Mouse (Mus musculus): ENCODE data around the gene Arhgef10l. TPM values are rescaled to one million over a fixed set of nuclear protein-coding genes. Genes with fewer than 3 reads are reported as not detected.

Arhgef10l gene
- total RNA-seq, 2 experiments from 2014 or later: 50.9 to 66.3 TPM

DNA sequence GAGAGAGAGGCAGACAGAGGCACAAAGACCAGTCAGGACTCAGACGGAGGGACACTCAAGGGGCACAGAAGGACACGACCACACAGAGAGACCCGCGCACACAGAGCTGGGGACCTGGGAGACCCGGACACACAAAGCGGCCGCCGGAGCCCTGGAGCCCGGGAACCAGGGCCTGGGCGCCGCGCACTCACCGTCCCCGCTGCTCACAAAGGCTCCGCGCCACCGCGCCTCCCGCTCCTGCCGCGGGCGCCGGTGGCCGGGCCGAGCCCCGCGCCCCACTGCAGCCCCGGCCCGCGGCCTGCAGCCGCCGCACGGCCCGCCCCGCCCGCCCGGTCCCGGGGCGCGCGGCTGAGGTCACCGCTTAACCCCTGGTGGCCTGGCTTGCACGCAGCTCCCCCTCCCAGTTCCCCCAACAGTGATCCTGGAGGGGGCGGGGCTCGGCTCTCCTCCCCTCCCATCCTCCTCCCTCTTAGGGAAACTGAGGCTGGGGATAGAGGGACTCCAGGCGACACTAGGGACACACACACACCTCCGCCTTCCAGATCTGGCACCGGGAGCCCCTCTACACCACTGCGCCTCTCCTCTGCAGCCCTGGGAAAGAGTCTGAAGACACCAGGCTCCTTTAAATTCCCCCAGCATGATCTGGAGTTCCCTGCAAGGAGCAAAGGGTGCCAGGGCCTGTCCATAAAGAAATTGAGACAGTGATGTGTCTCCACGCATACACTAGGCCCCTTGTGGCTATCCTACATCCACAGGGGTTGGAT, 17.2 kb downstream of the Arhgef10l start:
- H3K4me3 ChIP-seq: peak overlapping the region; percentile 88
- H3K27ac ChIP-seq: peak overlapping the region; percentile 91
- no peak for TF ChIP-seq CTCF (IDR thresholded peaks at IDR 0.05)
- peak; percentile 72 for DNase-seq
- intact Hi-C loops (cut with DNase I): no loop called here

DNA sequence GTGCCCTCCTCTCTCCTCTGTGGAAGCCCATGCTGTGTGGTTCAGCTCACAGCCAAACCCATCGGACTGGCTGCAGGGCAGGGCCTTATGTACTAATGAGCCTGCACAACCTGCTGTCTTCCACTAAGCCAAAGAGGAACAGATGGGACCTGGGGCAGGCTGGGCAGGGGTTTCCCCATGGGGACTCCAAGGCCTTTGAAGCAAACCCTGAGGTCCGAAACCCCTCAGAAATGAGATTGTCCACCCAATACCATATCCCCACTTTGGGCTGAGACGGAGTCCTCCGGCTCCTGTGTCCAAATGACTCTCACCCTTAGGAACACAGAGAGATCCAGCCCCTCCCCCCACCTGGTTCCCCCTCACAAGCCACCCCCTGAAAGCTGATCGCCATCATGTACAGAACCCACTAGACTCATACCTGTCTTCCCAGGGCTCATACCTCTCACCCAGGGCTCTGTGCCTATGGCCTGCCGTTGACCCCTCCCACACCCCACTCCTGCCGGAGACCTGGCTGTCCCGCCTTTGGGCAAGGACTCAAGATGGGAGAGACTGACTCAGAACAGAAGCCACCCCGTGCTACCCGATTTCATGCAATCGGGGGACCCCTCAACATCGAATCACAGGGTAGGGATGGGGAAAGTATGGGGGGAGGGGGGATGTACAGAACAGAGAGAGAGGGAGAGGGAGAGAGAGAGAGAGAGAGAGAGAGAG, 17.9 kb downstream of the Arhgef10l start:
- H3K4me3 ChIP-seq: peak overlapping the region; percentile 88
- H3K27ac ChIP-seq: peak overlapping the region; percentile 91
- intact Hi-C loops (cut with DNase I): no loop called here
- TF ChIP-seq CTCF (IDR thresholded peaks at IDR 0.05): no peak
- DNase-seq: peak; percentile 54

DNA sequence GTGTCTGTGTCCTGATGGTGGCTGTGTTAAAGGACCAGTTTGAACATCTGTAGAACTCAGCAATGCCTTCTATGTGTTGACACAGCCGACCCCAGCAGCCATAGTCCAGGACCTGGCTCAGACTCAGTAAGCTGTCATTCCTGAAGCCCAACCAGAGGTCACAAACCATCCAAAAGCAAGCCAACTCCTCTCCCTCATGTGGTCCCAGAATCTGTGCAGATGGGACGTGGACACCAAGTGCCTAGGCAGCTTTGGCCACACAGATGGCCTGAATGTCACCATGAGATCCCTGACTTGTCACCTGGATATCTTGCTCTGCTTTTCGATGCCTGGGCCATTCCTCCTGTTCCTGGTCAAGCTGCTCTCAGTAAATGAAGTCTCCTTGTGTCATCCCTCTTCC, 20.2 kb downstream of the Arhgef10l start:
- Histone ChIP-seq H3K27ac (no peak overlapping the region), H3K4me3 (no peak overlapping the region)
- intact Hi-C loops (cut with DNase I): no loop called here
- no peak for DNase-seq
- no peak for TF ChIP-seq CTCF (IDR thresholded peaks at IDR 0.05)

DNA sequence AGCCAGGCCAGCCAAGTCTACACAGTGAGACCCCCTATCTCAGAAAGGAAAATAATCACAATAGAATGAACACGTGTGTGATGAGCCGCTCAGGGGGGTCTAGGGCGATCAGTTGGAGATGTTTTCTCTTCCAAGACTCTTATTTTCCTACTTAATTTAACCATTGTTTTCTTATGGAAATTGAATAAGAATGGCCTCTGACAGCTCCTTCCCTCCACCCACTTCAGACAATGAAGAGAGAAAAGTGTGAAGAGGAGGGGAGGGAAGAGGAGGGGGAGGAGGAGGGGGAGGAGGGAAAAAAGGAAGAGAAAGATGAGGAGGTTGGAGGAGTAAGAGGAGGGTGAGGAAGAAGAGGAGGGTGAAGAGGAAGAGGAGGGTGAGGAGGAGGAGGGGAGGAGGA, 21.1 kb downstream of the Arhgef10l start:
- Histone ChIP-seq H3K4me3 (no peak overlapping the region), H3K27ac (no peak overlapping the region)
- no peak for TF ChIP-seq CTCF (IDR thresholded peaks at IDR 0.05)
- DNase-seq: no peak
- intact Hi-C loops (cut with DNase I): no loop called here

DNA sequence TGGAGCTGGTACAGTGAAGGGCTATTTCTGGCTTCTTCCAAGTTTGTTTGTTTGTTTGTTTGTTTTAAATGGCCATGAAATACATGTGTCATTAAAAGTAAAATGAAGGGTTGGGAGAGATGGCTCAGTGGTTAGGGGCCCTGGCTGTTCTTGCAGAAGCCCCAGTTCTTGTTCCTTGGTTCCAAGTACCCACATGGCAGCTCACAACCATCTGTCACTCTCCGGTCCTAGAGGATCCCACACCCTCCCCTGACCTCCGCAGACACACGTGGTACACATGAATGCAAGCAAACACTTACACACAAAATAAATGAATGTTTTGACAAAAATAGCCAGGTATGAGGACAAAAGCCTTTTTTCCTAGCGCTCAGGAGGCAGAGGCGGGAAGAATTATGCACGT, 21.5 kb downstream of the Arhgef10l start:
- no peak for TF ChIP-seq CTCF (IDR thresholded peaks at IDR 0.05)
- no peak overlapping the region for H3K27ac ChIP-seq
- DNase-seq: no peak
- H3K4me3 ChIP-seq: no peak overlapping the region
- intact Hi-C loops (cut with DNase I): no loop called here

DNA sequence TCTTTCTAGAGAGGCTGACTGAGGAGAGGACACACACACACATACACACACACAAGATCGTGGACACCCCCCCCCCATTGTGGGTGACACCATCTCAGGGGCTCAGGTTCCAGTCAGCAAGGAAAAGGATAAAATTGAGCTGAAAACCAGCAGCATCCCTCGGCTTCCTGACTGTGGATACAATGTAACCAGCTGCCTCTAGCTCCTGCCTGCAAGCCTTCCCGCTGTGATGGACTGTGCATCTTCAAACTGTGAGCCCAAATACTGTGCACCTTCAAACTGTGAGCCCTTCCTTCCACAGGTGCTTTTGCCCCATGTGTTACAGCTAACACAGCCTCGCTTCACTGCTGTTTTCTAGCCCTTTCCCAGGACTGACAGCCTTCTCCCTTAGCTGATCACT, 23.4 kb downstream of the Arhgef10l start:
- DNase-seq: no peak
- no peak for TF ChIP-seq CTCF (IDR thresholded peaks at IDR 0.05)
- intact Hi-C loops (cut with DNase I): no loop called here
- Histone ChIP-seq H3K4me3 (no peak overlapping the region), H3K27ac (no peak overlapping the region)

DNA sequence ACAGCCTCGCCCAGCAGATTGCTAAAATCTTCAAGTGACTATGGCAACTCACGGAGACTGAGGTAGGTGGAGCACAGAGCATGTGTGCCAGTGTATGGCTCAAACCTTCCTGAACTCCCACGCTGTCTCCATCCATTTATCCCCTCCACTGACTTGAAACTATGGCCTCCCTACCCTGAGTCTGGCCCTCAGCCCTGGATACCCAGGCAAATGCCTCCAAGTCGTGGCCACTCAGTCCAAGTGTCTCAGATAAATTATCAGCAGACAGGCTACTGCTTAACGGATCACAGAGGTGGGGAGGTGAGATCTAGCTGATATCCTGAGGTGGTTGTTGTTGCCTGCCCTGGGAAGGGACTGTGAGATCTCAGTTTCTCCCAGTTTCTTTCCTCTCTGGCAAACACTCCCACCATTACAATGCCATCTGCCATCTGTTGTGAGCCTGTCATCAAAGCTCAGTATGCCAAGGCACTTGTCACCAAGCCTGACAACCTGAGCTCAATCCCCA, 24.3 kb downstream of the Arhgef10l start:
- intact Hi-C loops (cut with DNase I): no loop called here
- no peak overlapping the region for H3K27ac ChIP-seq
- no peak for DNase-seq
- no peak overlapping the region for H3K4me3 ChIP-seq
- TF ChIP-seq CTCF (IDR thresholded peaks at IDR 0.05): no peak

DNA sequence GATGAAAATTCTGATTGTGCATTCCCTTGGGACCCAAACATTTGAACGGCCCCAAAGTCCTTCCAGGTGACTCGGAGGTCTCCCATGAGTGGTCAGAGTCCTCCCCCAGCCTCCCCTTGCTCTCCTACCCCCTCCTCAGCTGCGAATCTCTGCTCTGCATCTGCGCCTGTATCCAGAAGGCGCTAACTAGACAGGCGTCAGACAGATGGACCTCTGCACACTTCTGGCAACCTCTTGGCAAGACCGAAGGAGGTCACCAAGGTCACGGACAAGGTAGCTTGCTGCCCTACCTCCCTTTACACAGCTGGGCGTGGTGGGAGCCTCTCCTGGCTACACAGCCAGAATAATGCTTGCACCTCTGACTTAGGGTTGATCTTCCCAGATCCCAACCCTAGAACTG, 25.1 kb downstream of the Arhgef10l start:
- Histone ChIP-seq H3K4me3 (no peak overlapping the region), H3K27ac (no peak overlapping the region)
- no peak for DNase-seq
- TF ChIP-seq CTCF (IDR thresholded peaks at IDR 0.05): no peak
- intact Hi-C loops (cut with DNase I): no loop called here

DNA sequence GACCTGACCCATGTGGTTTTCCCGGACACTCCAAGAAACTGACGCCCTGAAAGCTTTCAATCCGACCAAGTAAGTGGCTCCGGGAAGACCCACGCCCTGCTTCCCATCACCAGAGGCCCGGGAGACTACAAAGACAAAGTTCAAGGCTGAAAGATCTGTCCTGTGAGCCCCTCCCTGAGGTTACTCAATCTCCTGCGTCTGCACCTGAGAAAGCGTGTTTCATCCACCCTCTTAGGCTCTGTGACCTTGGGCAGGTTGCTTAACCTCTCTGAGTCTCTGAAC, 25.6 kb downstream of the Arhgef10l start:
- intact Hi-C loops (cut with DNase I): no loop called here
- Histone ChIP-seq H3K27ac (no peak overlapping the region), H3K4me3 (no peak overlapping the region)
- DNase-seq: no peak
- TF ChIP-seq CTCF (IDR thresholded peaks at IDR 0.05): no peak

DNA sequence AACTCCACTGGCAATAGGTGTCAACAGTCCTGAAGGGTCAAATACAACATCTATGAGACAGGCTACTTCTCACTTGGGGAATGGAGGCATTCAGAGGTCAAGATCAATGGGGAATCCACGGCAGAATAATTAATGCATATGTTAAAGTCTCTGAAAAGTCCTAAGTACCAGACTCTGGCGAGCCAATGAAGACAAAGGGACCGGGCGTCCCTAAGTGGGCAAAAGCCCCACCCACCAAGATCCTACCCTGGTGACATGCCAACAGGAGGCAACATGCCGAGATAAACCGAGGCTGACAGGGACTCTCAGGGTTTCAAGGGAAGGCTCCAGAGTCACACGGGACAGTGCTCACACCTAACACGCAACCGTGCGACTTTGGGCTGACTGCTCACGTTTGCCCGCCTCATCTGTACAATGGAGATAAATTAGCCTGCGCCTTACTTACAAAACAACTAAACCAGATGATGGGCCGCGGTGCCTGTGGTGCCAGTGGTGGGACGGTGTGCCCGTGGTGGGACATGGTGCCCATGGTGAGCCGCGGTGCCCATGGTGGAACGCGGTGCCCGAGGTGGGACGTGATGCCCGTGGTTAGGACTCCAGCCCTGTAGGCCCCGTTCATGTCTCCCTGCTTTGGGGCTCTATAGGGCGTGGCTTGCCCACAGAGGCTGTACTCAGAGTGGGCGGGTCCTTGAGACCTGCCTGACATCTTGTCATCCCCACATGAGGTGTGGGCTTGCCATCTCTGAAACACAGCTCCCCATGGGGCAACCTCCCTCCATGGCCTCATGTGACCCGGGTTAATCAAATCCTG, 26.2 kb downstream of the Arhgef10l start:
- intact Hi-C loops (cut with DNase I): no loop called here
- no peak for TF ChIP-seq CTCF (IDR thresholded peaks at IDR 0.05)

DNA sequence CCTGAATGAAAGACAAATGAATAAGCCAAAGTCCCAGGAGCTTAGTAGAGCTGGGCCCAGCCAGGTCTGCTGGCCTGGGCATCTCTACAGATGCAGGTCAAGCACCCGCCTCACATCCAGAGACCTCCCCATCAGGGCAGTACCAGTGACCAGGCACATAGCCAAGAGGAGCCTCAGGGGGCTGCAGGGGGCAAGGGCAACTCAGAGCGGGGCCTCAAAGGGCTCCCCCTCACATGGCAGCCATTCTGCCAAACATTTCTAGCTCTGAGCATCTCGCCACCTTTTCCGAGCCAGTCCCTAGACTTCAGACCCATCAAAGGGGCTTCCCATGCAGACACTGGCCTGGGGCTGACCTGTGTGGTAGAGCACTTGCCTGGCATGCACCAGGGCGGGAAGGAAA, 27.2 kb downstream of the Arhgef10l start:
- intact Hi-C loops (cut with DNase I): no loop called here
- no peak for TF ChIP-seq CTCF (IDR thresholded peaks at IDR 0.05)
- H3K27ac ChIP-seq: no peak overlapping the region
- no peak overlapping the region for H3K4me3 ChIP-seq
- DNase-seq: no peak

More for the DNA sequence above, 26.2 kb downstream of the Arhgef10l start:
- no peak for DNase-seq
- Histone ChIP-seq H3K27ac (no peak overlapping the region), H3K4me3 (no peak overlapping the region)

DNA sequence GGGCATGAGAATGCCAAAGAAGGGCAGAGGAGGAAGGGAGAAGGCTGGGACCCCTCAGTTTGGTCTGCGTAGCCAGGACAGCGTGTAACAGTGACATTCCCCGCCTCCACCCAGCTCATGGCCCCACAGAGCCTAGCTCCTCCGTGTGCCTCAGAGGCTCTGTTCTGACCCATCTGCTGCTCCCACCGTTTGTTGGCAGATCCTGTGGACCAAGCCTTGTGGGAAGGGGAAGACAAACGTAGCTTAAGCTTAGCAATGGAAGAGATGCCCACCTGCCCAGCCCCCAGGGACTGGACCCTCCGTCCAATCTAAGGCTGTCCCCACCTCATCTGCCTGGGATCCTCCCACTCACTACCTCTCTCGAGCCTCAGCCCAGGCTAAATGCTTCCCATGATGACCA, 28.5 kb downstream of the Arhgef10l start:
- intact Hi-C loops (cut with DNase I): no loop called here
- no peak for DNase-seq
- Histone ChIP-seq H3K27ac (peak overlapping the region; percentile 13; the same call in 1 of the 2 replicates), H3K4me3 (no peak overlapping the region)
- TF ChIP-seq CTCF (IDR thresholded peaks at IDR 0.05): no peak
